Mouse (Mus musculus) telencephalon, adult 2 months (tissue): ENCODE results near the gene Anapc10.
"Not testable (repeated sequence)": the region's sequence is repeated elsewhere in the genome, so short reads cannot be mapped to it uniquely, and the experiment has no call there.

Source experiments
- DNase-seq: peaks from one replicate; pipeline ENCODE4 v3.0.0-alpha.2; 2011; ENCODE audit warnings: low read depth, low spot score

Anapc10 gene

GRCm38 (mm10) chr8:79711064-79711961, at the start of gene Anapc10, which contains the start of gene Abce1:
Gene Anapc10 (plus strand): TSS chr8:79711820.
Gene Abce1 (minus strand): TSS chr8:79711740.
- DNase-seq = peak; percentile 96

- DNase-seq = no peak
Measured at GRCm38 (mm10) chr8:79676461-79676860, 35.2 kb upstream of the Anapc10 start.

- no peak for DNase-seq
Measured at GRCm38 (mm10) chr8:79679005-79679404, 32.6 kb upstream of the Anapc10 start.

GRCm38 (mm10) chr8:79680083-79680482, 31.5 kb upstream of the Anapc10 start:
- DNase-seq = not testable (repeated sequence)

GRCm38 (mm10) chr8:79680555-79680954, 31.1 kb upstream of the Anapc10 start:
- DNase-seq = peak; percentile 9

- no peak for DNase-seq
Measured at GRCm38 (mm10) chr8:79680965-79681364, 30.7 kb upstream of the Anapc10 start.

- not testable (repeated sequence) for DNase-seq
Measured at GRCm38 (mm10) chr8:79685927-79686326, 25.7 kb upstream of the Anapc10 start.

- no peak for DNase-seq
Measured at GRCm38 (mm10) chr8:79692531-79692930, 19.1 kb upstream of the Anapc10 start.

- no peak for DNase-seq
Measured at GRCm38 (mm10) chr8:79706687-79707086, 4.9 kb upstream of the Anapc10 start.

GRCm38 (mm10) chr8:79712676-79713075, 1.1 kb downstream of the Anapc10 start:
- no peak for DNase-seq

- DNase-seq = no peak
Measured at GRCm38 (mm10) chr8:79721537-79721936, 9.9 kb downstream of the Anapc10 start.

GRCm38 (mm10) chr8:79723308-79723707, 11.7 kb downstream of the Anapc10 start:
- DNase-seq = no peak

GRCm38 (mm10) chr8:79724589-79724988, 13.0 kb downstream of the Anapc10 start:
- no peak for DNase-seq

GRCm38 (mm10) chr8:79727900-79728299, 16.3 kb downstream of the Anapc10 start:
- DNase-seq = no peak

- peak; percentile 42 for DNase-seq
Measured at GRCm38 (mm10) chr8:79734304-79734703, 22.7 kb downstream of the Anapc10 start.

GRCm38 (mm10) chr8:79748171-79748570, 36.6 kb downstream of the Anapc10 start:
- no peak for DNase-seq

- DNase-seq = no peak
Measured at GRCm38 (mm10) chr8:79748591-79748990, 37.0 kb downstream of the Anapc10 start.

- no peak for DNase-seq
Measured at GRCm38 (mm10) chr8:79750305-79750704, 38.7 kb downstream of the Anapc10 start.

- DNase-seq = not testable (repeated sequence)
Measured at GRCm38 (mm10) chr8:79794873-79795272, 83.3 kb downstream of the Anapc10 start.

- DNase-seq = no peak
Measured at GRCm38 (mm10) chr8:79796690-79797089, 85.1 kb downstream of the Anapc10 start.

- no peak for DNase-seq
Measured at GRCm38 (mm10) chr8:79804499-79804898, 92.9 kb downstream of the Anapc10 start.

- DNase-seq = no peak
Measured at GRCm38 (mm10) chr8:79806971-79807370, 95.4 kb downstream of the Anapc10 start.

- DNase-seq = no peak
Measured at GRCm38 (mm10) chr8:79826534-79826933, 114.9 kb downstream of the Anapc10 start.
